Mouse (Mus musculus) neutrophil, adult 5-6 weeks (primary cell): Measurements from ENCODE around the gene Plcd1. TPM values are rescaled to one million over a fixed set of nuclear protein-coding genes. Genes with fewer than 3 reads are reported as not detected.
A peak's percentile ranks its signal among the peaks of the same experiment; 100 is the strongest.

Source experiments
- ATAC-seq: fragments of 151-379, 151-347 bp; 2 replicates; pipeline ENCODE4 v1.8.0; 2017; ENCODE audit warnings: mild to moderate bottlenecking, moderate TSS enrichment; ENCODE audit not compliant: insufficient number of reproducible peaks, poor library complexity, low FRiP score, severe bottlenecking; ENCODE audit errors: extremely low read depth
- total RNA-seq: library from RNA; stranded (forward); fragments of 200-1000 nt; gene quantifications from 2 replicates; pipeline ENCODE4 v1.2.3, GENCODE M21; 2017

The Plcd1 gene
- 0.23 TPM in 1 of 2 replicates, not detected in the other for total RNA-seq

DNA sequence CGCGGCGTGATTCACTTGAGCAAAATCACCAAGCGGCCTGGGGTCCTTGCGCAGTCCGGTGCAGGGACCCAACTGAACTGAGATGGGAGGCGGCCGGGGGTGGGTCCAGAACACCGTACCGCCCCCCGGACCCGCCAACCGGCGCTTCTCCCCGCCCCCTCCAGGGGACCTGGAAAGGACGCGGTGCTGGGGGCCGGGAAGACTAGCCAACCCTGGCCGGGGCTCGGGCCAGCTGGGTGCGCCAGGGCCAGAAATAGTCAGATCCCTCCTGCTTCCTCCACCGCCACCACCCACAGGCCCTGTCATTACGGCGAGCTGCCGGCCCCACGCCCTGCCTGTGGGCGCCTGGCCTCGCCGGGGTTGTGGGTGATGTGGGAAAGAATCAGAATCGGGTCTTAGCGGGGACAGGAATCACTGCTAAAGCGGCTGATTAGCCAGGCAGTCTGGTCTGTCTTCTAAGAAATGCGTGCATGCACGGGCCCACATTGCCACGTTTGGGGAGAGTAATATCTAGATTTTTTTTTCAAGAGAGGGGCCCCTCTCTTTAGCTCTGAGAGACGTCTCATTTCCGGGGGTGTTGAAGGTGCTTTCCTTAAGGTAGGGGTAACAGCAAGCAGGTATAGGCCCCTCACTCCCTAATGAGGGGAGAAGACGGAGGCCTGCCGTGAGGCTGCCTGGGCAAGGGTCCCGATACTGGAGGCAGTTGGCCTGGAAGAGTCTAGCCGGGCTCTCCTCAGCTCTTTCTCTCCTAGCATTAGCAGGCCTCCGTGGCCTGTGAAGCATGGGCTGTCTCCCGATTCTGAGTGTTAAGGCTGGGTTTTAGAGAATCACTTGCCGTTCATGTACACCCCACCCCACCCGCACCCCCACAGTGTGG, at the start of gene Plcd1:
Plcd1 (minus strand) TSS at position 84 of the 877 bp plus-strand sequence.
- ATAC-seq, result no peak

DNA sequence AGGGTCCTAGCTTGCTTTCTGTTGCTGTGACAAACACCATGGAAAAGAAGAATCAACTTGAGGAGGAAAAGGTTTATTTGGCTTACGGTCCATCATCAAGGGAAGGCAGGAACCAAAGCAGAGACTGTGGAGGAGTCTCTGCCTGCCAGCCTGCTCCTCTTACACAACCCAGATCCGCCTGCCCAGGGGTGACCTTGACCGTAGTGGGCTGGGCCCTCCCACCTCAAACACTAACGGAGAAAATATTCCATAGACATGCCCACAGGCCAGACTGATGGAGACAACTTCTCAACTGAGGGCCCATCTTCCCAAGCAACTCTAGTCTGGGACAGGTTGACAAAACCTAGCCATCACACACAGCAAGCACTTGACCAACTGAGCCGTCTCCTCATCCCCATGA, 48.8 kb upstream of the Plcd1 start:
- no peak for ATAC-seq

DNA sequence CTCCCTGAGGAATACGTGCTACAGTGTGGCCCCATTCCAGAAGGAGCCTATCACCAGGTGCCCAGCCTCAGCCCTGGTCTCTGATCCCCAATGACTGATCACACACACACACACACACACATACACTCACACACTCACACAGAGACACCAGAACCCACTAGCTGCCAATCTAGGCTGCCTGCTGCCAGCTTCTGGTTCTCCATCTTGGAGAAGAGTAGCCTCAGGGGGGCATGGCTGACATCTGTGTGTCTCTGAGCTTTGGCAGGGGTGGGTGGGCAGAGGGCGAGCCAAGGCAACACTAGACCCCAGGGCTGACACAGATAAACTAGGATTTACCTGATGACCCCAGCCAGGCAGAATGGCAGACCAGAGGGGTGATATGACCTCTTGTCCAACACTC, 45.5 kb upstream of the Plcd1 start:
- no peak for ATAC-seq

DNA sequence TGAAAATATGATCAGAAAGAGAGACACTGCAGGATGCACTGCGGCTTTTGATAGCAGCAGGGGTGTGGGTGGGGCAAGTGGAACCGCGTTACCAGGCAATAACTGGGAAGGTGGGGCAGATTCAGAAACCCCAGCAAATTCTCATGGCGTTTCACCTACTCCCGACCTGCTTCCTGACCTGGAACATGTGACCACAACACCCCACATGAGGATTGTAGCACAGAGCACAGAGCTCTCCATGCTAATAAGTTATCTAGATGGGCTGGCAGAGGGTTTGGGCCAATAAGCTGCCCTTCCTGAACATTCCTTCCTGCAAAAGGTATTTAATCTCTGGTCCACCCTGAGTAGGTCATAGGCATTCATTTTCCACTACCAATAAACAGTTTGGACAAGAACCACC, 37.4 kb upstream of the Plcd1 start:
- ATAC-seq, result no peak

DNA sequence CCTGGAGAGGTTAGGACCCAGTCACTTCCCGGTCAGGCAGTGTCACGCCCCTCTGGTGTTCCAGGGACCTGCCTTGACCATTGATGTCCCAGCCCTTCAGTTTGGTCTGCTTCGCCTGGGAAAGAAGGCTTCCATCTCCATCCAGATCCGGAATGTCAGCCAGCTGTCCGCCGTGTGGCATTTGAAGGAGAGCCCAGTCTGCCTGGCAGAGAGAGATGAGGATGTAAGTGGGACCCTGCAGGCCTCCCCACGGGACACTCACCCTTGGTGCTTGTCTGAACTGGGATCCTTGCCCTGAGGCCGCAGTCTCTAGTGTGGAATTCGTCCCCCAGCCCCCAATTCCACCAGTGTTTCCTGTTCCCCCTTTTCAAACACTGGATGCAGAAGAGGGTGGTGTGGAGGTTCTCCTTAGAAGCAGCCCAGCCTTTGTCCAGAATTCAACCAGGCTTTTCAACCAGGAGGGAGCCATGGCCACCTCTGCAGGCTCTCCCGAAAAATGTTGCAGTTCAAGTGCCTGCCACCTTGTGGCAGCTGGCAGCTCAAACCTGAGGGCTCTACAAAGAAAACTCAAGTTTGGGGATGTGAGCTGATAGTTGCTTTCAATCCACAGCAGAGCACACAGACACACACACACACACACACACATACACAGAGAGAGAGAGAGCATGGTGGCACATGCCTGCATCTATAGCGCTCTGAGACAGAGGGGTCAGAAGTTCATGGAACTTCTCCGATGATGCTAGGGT, 35.3 kb upstream of the Plcd1 start:
- ATAC-seq, result no peak

DNA sequence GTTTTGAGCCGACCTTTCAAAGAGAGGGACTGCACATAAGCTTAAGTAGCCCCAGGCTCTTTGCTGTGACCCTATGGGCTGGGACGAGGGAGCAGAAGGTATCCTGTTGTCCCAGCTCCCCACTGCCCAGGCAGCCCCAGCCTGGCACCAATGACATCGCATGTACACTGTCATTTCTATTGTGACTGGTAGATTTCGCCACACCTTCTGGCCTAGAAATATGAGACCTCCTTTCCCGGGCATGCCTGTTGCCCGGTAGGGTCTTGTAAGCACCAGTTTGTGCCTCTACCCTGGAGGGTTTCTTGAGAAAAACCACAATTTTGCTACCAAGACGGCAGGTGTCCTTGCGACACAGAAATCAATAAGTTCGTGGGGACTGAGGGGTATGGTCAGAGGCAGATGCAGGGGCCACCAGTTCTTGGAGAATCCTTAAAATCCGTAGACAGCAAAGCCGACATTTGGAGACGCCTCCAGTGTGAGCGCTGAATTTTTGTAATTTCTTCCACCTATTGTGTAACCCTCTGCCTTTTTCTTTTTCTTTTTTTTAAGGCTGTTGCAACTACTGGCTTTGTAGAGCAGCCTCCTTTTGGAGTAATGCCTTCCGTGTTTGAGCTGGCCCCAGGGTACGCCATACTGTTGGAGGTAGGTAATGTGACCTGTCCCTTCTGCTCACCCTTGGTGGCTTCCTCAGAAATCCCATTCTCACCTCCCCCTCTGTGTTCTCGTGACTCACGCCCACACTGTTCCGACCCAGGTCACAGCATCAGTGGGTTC, 29.5 kb upstream of the Plcd1 start:
- no peak for ATAC-seq

DNA sequence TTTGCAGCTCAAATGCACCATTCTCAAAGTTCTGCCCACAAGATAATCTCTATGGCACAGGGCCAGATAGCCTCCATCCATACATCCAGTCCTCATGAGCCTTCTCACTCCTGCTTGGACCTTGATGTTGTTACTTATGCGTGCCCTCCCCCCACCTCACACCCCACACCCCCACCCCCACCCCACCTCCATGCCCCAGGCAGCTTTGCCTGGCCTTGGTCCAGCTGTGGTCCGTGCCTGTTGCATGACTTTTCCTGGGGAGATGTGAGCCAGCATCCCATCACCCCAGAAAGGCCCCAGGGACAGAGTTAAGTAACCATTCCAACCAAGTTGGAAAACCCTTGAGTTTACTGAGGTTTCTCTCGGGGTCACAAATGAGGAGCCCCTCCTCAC, 26.9 kb upstream of the Plcd1 start:
- ATAC-seq, result no peak

DNA sequence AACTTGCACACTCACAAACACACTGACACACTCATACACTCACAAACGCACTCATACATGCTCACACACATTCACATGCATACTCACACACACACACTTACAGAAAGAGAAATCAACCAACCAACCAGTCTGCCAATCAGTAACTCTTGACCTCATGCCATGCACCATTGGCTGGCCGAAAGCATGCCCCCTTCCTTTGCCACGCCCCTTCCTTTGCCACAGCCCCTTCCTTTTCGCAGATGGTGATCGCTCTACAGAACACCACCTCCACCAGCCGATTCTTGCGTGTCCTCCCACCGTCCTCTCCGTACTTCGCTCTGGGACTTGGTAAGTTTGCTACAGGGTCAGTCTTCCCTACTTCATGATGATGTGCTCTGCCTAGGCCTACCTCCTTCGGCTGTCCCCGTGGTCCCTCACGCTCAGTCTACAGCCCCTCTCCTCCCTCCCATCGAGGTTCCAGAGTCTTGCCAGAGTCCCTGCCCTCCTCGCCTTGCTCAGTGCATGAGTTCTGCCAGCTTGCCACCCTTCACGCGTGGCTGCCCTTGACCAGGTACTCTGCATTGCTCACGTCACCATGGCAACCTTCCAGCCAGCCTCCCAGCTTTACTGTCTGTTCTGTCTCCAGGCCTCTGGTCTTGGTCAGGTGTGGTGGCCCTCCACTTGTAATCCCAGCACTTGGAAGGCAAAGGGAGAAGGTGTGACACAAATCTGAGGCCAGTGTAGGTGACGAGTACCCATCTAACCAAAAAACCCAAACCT, 26.3 kb upstream of the Plcd1 start:
- ATAC-seq, result no peak

DNA sequence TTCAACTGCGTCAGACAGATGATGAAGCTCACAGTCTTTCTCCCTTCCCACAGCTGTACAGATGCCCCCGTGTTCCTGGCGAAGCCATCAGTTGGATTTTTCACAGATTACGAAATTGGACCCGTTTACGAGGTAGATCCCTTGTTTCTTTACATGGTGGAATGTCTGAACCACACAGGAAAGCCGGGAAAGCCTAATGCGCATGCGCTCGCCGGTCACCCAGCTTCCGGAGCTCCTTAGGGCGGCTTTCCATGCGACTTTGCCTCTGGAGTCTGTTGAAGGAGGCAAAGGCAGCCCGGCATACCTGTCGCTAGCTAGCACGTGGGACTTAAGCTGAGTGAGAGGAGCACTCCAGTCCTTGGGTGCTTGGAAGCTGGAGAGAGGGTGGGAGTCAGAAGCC, 21.6 kb upstream of the Plcd1 start:
- no peak for ATAC-seq

DNA sequence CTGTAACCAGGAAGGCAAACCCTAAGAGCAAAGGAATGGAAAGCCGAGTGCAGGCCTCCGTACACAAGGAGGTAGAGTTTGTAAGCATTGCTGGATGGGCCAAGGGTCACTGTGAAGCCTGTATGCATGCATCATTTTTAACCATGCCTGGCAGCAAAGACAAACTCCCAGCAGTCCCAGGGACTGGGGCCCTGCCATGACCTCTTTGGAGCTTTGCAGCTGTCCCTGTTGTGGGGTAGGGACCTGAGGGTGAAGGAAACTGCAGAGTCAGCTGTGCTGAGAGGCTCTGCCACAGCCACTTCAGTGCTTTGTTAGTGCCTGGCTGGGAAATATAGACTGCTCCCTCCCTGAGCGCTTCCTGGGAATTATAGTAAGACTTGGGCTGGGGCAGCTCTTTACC, 17.3 kb upstream of the Plcd1 start:
- no peak for ATAC-seq

DNA sequence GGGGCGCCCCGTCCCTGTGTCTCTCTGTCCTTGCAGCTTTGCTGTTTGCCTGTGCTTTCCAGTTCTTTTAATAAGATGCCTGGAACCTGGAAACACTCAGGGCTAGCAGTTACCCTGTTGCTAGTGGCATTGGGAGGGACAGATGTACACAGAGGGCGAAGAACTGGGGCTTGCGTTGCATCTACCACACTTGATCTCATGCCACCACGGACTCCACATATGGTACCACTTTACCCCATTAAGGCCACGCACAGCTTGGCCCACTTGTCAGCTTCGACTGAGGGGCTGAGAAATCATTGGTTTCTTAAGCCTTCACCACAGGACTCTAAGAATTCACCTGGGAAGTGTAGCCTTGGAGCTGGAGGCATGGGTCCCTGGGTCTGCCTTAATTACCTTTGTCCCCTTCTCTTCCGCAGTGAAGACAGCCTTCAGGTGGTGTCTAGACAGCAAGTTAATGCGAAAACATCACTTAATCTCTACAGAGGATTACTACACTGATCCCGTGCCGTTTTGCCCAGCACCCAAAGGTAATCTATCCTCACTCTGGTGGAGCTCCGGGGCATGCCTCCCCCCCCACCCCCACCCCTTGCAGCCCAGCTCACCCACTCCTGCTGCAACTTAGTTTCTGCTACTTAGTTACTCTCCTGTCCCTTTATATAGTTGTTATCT, 16.5 kb upstream of the Plcd1 start:
- ATAC-seq, result no peak

DNA sequence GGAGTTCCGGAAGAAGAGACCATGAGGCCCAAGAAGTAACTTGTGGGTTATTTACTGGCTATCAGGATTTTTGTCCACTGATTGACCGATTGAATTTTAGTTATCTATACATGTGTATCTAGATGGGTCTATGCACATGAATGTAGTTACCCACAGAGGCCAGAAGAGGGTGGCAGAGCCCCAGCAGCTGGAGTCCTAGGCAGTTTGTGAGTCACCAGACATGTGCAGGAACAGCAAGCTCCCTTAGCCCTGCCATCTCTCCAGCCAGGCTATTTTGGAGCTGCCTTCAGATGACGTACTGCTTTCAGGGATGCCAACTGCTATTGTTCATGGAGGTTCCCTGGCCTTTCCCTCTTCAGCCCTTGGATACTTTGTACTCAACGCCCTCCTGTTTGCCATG, 14.3 kb upstream of the Plcd1 start:
- no peak for ATAC-seq

DNA sequence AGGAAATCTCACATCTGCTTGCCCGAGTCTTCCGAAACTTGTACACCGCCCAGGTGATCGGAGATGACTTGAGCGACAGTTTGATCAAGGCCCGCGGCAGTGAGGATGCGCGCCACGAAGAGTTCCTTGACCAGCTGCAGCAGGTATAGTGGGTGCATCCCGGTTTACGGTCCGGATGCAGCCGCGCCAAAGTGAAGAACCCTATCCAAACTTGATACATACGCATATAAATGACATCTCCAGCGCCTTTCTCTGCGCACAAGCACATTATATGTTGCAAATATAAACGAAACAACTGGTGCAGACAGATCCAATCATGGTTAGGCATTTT, 9.4 kb upstream of the Plcd1 start:
- ATAC-seq, result no peak

DNA sequence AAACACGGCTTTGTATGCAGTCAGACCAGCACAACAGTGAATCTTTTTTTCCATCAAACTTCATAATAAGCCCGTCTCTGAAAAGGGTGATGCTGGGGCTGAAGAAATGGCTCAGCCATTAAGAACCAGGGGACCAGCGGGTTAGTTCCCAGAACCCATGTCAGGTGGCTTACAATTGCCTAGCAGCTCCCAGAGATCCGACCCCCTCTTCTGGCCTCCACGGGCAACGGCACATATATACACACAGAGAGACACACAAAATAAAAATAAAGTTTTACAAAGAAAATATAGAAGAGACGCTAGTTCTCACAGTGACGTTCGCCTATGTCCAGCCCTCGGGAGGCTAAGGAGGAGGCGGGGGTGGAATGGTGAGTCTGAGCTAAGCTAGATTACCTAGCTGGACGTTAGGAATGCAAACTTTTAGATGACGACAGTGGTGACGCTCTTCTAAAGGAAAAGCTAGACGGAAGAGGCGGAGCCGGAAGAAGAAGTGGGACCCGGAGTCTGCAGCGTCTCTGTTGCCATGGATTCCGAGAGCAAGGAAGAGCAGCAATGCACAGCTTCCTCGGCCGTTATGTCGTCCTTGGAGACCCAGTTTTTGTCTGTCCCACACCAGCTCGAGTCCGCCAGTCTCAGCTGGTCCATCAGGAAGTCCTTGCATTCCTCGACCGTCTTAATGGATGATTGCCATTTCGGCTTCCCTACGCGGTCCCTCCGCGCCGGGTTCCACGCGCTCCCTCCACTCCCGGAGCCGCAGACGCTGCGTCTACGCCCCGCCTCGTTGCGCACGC, 8.9 kb upstream of the Plcd1 start, which contains the start of gene Dlec1:
Dlec1 (plus strand) TSS at position 487 of the 791 bp plus-strand sequence.
- peak; percentile 57 for ATAC-seq

DNA sequence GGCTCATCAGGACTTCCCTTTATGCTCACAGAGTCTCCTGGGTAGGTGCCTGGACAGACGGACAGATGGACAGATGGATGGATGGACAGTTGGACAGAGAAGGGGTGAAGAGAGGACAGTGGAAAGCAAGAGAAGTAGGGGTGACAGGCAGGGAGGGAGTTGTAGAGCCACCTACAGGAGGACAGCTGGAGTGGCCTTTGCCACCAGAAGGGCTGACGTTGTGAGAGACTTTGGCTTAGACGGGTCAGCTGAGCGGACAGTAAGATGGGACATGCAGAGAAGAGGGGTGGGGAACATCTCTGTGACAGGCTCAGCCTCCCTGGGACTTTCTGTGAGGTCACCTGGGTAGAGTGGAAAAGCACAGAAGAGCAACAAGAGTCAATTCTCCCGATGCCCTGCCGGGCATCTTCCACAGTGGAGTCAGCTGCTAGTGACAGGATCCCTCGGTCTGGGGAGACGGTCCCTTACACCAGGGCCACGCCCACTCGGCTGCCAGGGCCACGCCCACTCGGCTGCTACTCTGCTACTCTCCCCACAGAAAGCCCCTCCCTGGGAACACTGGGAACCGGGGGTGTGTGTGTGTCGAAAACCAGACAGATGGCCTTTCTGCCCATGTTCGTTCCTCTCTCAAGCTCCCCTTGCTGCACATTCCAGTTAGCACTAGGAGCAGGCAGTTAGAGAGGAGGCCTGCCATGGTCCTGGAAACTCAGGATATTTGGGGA, 7.0 kb upstream of the Plcd1 start:
- no peak for ATAC-seq

DNA sequence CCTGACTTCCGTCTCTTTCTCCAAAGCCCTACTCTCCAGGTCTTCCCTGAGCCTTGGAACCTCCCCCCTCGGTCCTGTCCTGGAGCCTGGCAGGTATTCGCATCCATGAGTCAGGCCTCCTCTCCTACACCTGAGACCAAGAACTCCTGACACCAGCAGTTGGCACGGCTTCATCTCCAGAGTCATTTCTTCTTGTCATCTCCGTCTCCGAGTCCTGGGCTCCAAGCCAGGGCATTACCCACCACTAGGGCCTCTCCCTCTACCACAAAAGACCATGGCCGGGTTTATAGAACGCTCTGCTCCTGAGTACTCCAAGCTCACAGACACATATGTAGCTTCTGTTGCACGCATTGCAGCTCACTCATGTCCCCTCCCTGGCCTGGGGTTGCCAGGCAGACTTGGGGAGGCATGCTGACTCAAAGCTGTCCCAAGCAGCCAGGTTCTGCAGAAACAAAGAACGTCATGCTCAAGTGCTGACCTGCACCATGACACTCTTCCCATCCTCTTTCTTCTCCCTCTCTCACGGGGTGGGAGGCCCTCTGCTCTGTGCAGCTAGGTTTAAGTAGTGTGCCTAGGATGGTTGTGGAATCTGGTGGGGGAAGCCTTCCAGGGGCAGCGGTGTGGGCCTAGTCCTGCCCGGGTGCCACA, 1.3 kb upstream of the Plcd1 start:
- no peak for ATAC-seq
